Mouse (Mus musculus): ENCODE measurements at regions not wholly inside any gene's neighbourhood (a gene's known extent, or its start where the extent isn't known, plus 50 kb on each side); places are given as distances from the start of the nearest gene placed in this dataset.

- Histone ChIP-seq H3K27me3 (ENCODE audit: control insufficient read depth in 1 of 2, insufficient read depth in 2 of 2, low read length in 2 of 2) (no peaks in the 10 kb centered on the region), H3K4me3 (ENCODE audit: control insufficient read depth in 1 of 2, insufficient read depth in 1 of 2, low read depth in 2 of 2, low read length in 2 of 2) (no peak overlapping the region), H3K4me1 (ENCODE audit: control insufficient read depth in 1 of 2, insufficient read depth in 2 of 2, low read length in 2 of 2) (no peaks in the 10 kb centered on the region), H3K36me3 (ENCODE audit: control insufficient read depth in 1 of 2, insufficient read depth in 2 of 2, low read length in 2 of 2) (no peaks in the 10 kb centered on the region), H3K9ac (ENCODE audit: control insufficient read depth, low read depth, low read length, poor library complexity, severe bottlenecking) (no peak overlapping the region), H3K27ac (ENCODE audit: control insufficient read depth, low read depth, low read length) (no peak overlapping the region), H3K9me3 (replicated peaks; ENCODE audit: insufficient read depth, low read length) (no peaks in the 10 kb centered on the region), H3K79me2 (ENCODE audit: control insufficient read depth, insufficient read depth, low read length, poor library complexity) (no peaks in the 10 kb centered on the region)
- TF ChIP-seq MEF2A (IDR thresholded peaks at IDR 0.05; ENCODE audit: extremely low read depth, insufficient replicate concordance, low read depth, low read length, poor library complexity, severe bottlenecking), result no peak
- TF ChIP-seq RAD21 (IDR thresholded peaks at IDR 0.05; ENCODE audit: low read depth, low read length), result no peak
- no peak for TF ChIP-seq RCOR1 (IDR thresholded peaks at IDR 0.05; ENCODE audit: low read depth, low read length)
- no peak for TF ChIP-seq ZC3H11A (IDR thresholded peaks at IDR 0.05; ENCODE audit: low read depth, low read length)
- TF ChIP-seq EP300 (IDR thresholded peaks at IDR 0.05; ENCODE audit: low read depth in 1 of 2, low read length in 2 of 2), result no peak
- TF ChIP-seq USF2 (IDR thresholded peaks at IDR 0.05; ENCODE audit: borderline replicate concordance in 1 of 2, insufficient read depth in 1 of 2, low read depth in 1 of 2, low read length in 2 of 2), result no peak
- TF ChIP-seq POLR2A (IDR thresholded peaks at IDR 0.05; ENCODE audit: control insufficient read depth in 1 of 2, insufficient read depth in 1 of 2, low read depth in 1 of 2, low read length in 2 of 2, poor library complexity in 1 of 2), result no peak
- no peak for TF ChIP-seq MXI1 (IDR thresholded peaks at IDR 0.05; ENCODE audit: low read depth, low read length)
- no peak for TF ChIP-seq POLR2AphosphoS2 (IDR thresholded peaks at IDR 0.05; ENCODE audit: low read length)
- DNase-seq (ENCODE audit: low read depth, low spot score), result no peak
Measured at GRCm38 (mm10) chr15:25518025-25518928, 104.0 kb upstream of the Myo10 start.

- H3K4me3 ChIP-seq (ENCODE audit: control insufficient read depth in 1 of 2, insufficient read depth in 1 of 2, low read depth in 2 of 2, low read length in 2 of 2), result no peak overlapping the region
Measured at GRCm38 (mm10) chr15:25524189-25524588, 98.1 kb upstream of the Myo10 start.

More at GRCm38 (mm10) chr15:25524189-25524588, 98.1 kb upstream of the Myo10 start:
- H3K4me1 ChIP-seq (ENCODE audit: control insufficient read depth in 1 of 2, insufficient read depth in 2 of 2, low read length in 2 of 2), result no peaks in the 10 kb centered on the region
- H3K27ac ChIP-seq (ENCODE audit: control insufficient read depth, low read depth, low read length), result no peak overlapping the region
- no peak for TF ChIP-seq MYB (IDR thresholded peaks at IDR 0.05; ENCODE audit: low read depth, low read length)
- TF ChIP-seq KAT2A (conservative IDR thresholded peaks at IDR 0.05; ENCODE audit: low read depth, low read length), result no peak
- TF ChIP-seq JUND (IDR thresholded peaks at IDR 0.05; ENCODE audit: low read depth, low read length), result no peak
- TF ChIP-seq POLR2AphosphoS2 (IDR thresholded peaks at IDR 0.05; ENCODE audit: low read length), result no peak
- TF ChIP-seq UBTF (IDR thresholded peaks at IDR 0.05; ENCODE audit: borderline replicate concordance, insufficient read depth, low read depth, low read length), result no peak
- no peak for TF ChIP-seq ZNF384 (IDR thresholded peaks at IDR 0.05; ENCODE audit: low read depth, low read length)
- no peak for TF ChIP-seq MAZ (IDR thresholded peaks at IDR 0.05; ENCODE audit: low read depth, low read length)
- no peak for TF ChIP-seq HCFC1 (IDR thresholded peaks at IDR 0.05; ENCODE audit: low read depth, low read length)
- TF ChIP-seq SMC3 (IDR thresholded peaks at IDR 0.05; ENCODE audit: low read depth, low read length), result no peak
- TF ChIP-seq ZMIZ1 (IDR thresholded peaks at IDR 0.05; ENCODE audit: low read depth, low read length), result no peak
- no peak for TF ChIP-seq CHD2 (IDR thresholded peaks at IDR 0.05; ENCODE audit: low read length)
- TF ChIP-seq CTCF (IDR thresholded peaks at IDR 0.05 in 2 of 3, conservative IDR thresholded peaks at IDR 0.05 in 1 of 3; ENCODE audit: control insufficient read depth in 1 of 3, insufficient read depth in 1 of 3, low read depth in 2 of 3, low read length in 3 of 3, poor library complexity in 1 of 3, severe bottlenecking in 1 of 3), result no peak
- no peak for TF ChIP-seq MEF2A (IDR thresholded peaks at IDR 0.05; ENCODE audit: extremely low read depth, insufficient replicate concordance, low read depth, low read length, poor library complexity, severe bottlenecking)
- no peak for TF ChIP-seq NELFE (IDR thresholded peaks at IDR 0.05; ENCODE audit: low read depth, low read length)
- no peaks in the 10 kb centered on the region for H3K9me3 ChIP-seq (replicated peaks; ENCODE audit: insufficient read depth, low read length)
- H3K9ac ChIP-seq (ENCODE audit: control insufficient read depth, low read depth, low read length, poor library complexity, severe bottlenecking), result no peak overlapping the region
- DNase-seq (ENCODE audit: low read depth, low spot score), result no peak
- no peaks in the 10 kb centered on the region for H3K79me2 ChIP-seq (ENCODE audit: control insufficient read depth, insufficient read depth, low read length, poor library complexity)
- no peaks in the 10 kb centered on the region for H3K27me3 ChIP-seq (ENCODE audit: control insufficient read depth in 1 of 2, insufficient read depth in 2 of 2, low read length in 2 of 2)
- no peaks in the 10 kb centered on the region for H3K36me3 ChIP-seq (ENCODE audit: control insufficient read depth in 1 of 2, insufficient read depth in 2 of 2, low read length in 2 of 2)
